Mouse (Mus musculus): ENCODE data around the gene Erbb2.

DNA sequence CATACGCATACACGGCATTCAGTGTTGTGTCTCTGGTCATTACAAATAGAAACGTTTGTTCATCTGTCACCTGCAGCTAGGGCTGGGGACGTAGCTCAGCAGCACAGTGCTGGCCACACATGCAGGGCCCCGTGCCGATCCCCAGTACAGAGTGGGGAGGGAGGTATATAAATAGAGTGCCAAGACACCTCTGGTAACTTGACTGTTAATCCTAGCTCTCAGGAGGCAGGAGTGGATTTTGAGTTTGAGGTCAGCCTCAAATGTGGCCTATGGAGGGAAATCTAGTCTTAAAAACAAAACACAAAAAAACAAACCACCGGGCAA is 44.4 kb upstream of the Erbb2 start:
- no peak for TF ChIP-seq CTCF (IDR thresholded peaks at IDR 0.05; ENCODE audit: extremely low read depth, insufficient read depth, insufficient read length, insufficient replicate concordance)
- TF ChIP-seq POLR2A (IDR thresholded peaks at IDR 0.05; ENCODE audit: low read depth, low read length), result no peak

All from spleen, adult 2 months (tissue).